ENCODE assay signal across 13 mouse cellular contexts in genomic region chr7:142025926-142026325, GRCm38 (mm10). TPM values are rescaled to one million over a fixed set of nuclear protein-coding genes. Genes with fewer than 3 reads are reported as not detected.
A peak's percentile ranks its signal among the peaks of the same experiment; 100 is the strongest.
DNase-seq lines count a peak whose midpoint lies in the region; ATAC-seq lines count a peak whose summit lies in the region.
"Had no signal": no experiment of that assay in that cellular context is flagged by ENCODE, and none has a peak within 500 bp of the region (broad histone marks: within the 10 kb centered on the region; RNA-seq: fewer than 3 reads in every experiment).

No protein-coding gene starts in this region.

- H3K4me1 ChIP-seq in heart, embryonic 12.5 days (replicated peaks), result peaks cover 34% of the 10 kb centered on the region
- peaks cover 25% of the 10 kb centered on the region for H3K4me1 ChIP-seq in intestine, embryonic 15.5 days (replicated peaks)
- peaks cover 33% of the 10 kb centered on the region for H3K4me1 ChIP-seq in lung, embryonic 15.5 days
- H3K4me1 ChIP-seq in midbrain, embryonic 13.5 days (replicated peaks), result peaks cover 21% of the 10 kb centered on the region

- 65% methylated on average over 4 of the region's 4 CpGs for WGBS in heart, embryonic 12.5 days
- WGBS in intestine, embryonic 15.5 days, result 59% methylated on average over 4 of the region's 4 CpGs
- WGBS in lung, embryonic 15.5 days, result 61% methylated on average over 4 of the region's 4 CpGs
- WGBS in midbrain, embryonic 13.5 days, result 86% methylated on average over 4 of the region's 4 CpGs

- no peak overlapping the region for H3K4me3 ChIP-seq in heart, embryonic 12.5 days
- no peak overlapping the region for H3K4me3 ChIP-seq in intestine, embryonic 15.5 days (replicated peaks)
- no peak overlapping the region for H3K4me3 ChIP-seq in lung, embryonic 15.5 days
- no peak overlapping the region for H3K4me3 ChIP-seq in midbrain, embryonic 13.5 days (replicated peaks)
- H3K4me3 ChIP-seq: hindbrain, embryonic 13.5 days; myocyte had no signal

- H3K27me3 ChIP-seq in heart, embryonic 12.5 days (replicated peaks), result no peaks in the 10 kb centered on the region
- no peaks in the 10 kb centered on the region for H3K27me3 ChIP-seq in intestine, embryonic 15.5 days (replicated peaks)
- no peaks in the 10 kb centered on the region for H3K27me3 ChIP-seq in lung, embryonic 15.5 days
- H3K27me3 ChIP-seq in midbrain, embryonic 13.5 days, result no peaks in the 10 kb centered on the region
- H3K27me3 ChIP-seq: hindbrain, embryonic 13.5 days; Patski had no signal

- peak; percentile 37; the same call in 1 of the 2 replicates for ATAC-seq in heart, embryonic 12.5 days (ENCODE audit: insufficient number of reproducible peaks, low FRiP score)
- peak; percentile 69 for ATAC-seq in intestine, embryonic 15.5 days
- peak; percentile 45 for ATAC-seq in lung, embryonic 15.5 days (ENCODE audit: borderline replicate concordance, extremely low read depth, low FRiP score, low TSS enrichment)
- ATAC-seq in midbrain, embryonic 13.5 days, result no peak
- ATAC-seq: forebrain, postnatal 0 days; Patski had no signal

- H3K27ac ChIP-seq in heart, embryonic 12.5 days (ENCODE audit: poor library complexity, severe bottlenecking), result peak overlapping the region; percentile 54
- peak overlapping the region; percentile 24; the same call in 1 of the 2 replicates for H3K27ac ChIP-seq in intestine, embryonic 15.5 days
- H3K27ac ChIP-seq in lung, embryonic 15.5 days, result peak overlapping the region; percentile 58
- no peak overlapping the region for H3K27ac ChIP-seq in midbrain, embryonic 13.5 days

- peak overlapping the region; percentile 34; the same call in 1 of the 2 replicates for H3K9ac ChIP-seq in heart, embryonic 12.5 days
- no peak overlapping the region for H3K9ac ChIP-seq in intestine, embryonic 15.5 days
- no peak overlapping the region for H3K9ac ChIP-seq in lung, embryonic 15.5 days
- H3K9ac ChIP-seq in midbrain, embryonic 13.5 days (replicated peaks), result no peak overlapping the region
- H3K9ac ChIP-seq: forebrain, postnatal 0 days; hindbrain, embryonic 13.5 days had no signal

- no peak overlapping the region for H3K4me2 ChIP-seq in heart, embryonic 12.5 days
- no peak overlapping the region for H3K4me2 ChIP-seq in intestine, embryonic 15.5 days (replicated peaks)
- no peak overlapping the region for H3K4me2 ChIP-seq in lung, embryonic 15.5 days
- no peak overlapping the region for H3K4me2 ChIP-seq in midbrain, embryonic 13.5 days (replicated peaks)
- H3K4me2 ChIP-seq: hindbrain, embryonic 13.5 days had no signal

- no peaks in the 10 kb centered on the region for H3K36me3 ChIP-seq in heart, embryonic 12.5 days
- H3K36me3 ChIP-seq in intestine, embryonic 15.5 days, result no peaks in the 10 kb centered on the region
- no peaks in the 10 kb centered on the region for H3K36me3 ChIP-seq in lung, embryonic 15.5 days
- no peaks in the 10 kb centered on the region for H3K36me3 ChIP-seq in midbrain, embryonic 13.5 days
- H3K36me3 ChIP-seq: hindbrain, embryonic 13.5 days had no signal

- intact Hi-C loops in heart, postnatal 10 days (cut with DNase I), result no loop called here

- no peaks in the 10 kb centered on the region for H3K9me3 ChIP-seq in heart, embryonic 12.5 days (replicated peaks)
- H3K9me3 ChIP-seq in intestine, embryonic 15.5 days, result no peaks in the 10 kb centered on the region
- no peaks in the 10 kb centered on the region for H3K9me3 ChIP-seq in lung, embryonic 15.5 days
- H3K9me3 ChIP-seq in midbrain, embryonic 13.5 days, result no peaks in the 10 kb centered on the region
- H3K9me3 ChIP-seq: hindbrain, embryonic 13.5 days had no signal

- no peak for DNase-seq in heart, postnatal 10 days
- peak; percentile 15 for DNase-seq in R1 (ENCODE audit: low read depth, low spot score)
- no peak for DNase-seq in frontal cortex, adult 2 months (ENCODE audit: extremely low spot score in 1 of 2, low spot score in 1 of 2)
- no peak for DNase-seq in right cerebral cortex, adult 18-20 months
- DNase-seq: forebrain, postnatal 0 days; layer of hippocampus, adult 9-11 months had no signal

RNA-seq across cellular contexts. Expression of gene Mob2, which starts 34.9 kb away (rescaled TPM):
- 42.7 and 43.6 TPM in 2 replicates for polyA plus RNA-seq in heart, embryonic 12.5 days (2016; fragmentation: Nextera tagmentation; extraction: Ambion mirVana)
- 10 to 100 TPM; 39.4 to 43.2 TPM for total RNA-seq in heart, postnatal 10 days (2021)
- polyA plus RNA-seq in intestine, embryonic 15.5 days (2015; fragmentation: Nextera tagmentation; extraction: Ambion mirVana), result 57.8 and 61.8 TPM in 2 replicates
- 74.7 and 80.1 TPM in 2 replicates for polyA plus RNA-seq in lung, embryonic 15.5 days (2015; fragmentation: Nextera tagmentation; extraction: Ambion mirVana)
- 42.2 and 42.9 TPM in 2 replicates for polyA plus RNA-seq in frontal cortex, adult 2 months (2012; rRNA removed)
- 52.3 and 56.9 TPM in 2 replicates for polyA plus RNA-seq in midbrain, embryonic 13.5 days (2015; fragmentation: Nextera tagmentation; extraction: Ambion mirVana)
